Mouse (Mus musculus) ES-E14 (cell line): ENCODE data around the gene Pou5f1. TPM values are rescaled to one million over a fixed set of nuclear protein-coding genes. Genes with fewer than 3 reads are reported as not detected.
A peak's percentile ranks its signal among the peaks of the same experiment; 100 is the strongest.

Experiments used
- DNase-seq: peaks from one replicate; pipeline ENCODE4 v3.0.0-alpha.2; 2013; ENCODE audit warnings: low read depth, low spot score
- H3K27ac ChIP-seq: 2 replicates; pipeline ENCODE4 v1.5.1; 2012; ENCODE audit warnings: low read depth, mild to moderate bottlenecking, low read length, moderate library complexity, mixed read lengths; ENCODE audit not compliant: poor library complexity, insufficient read depth, severe bottlenecking
- H3K36me3 ChIP-seq: 2 replicates; pipeline ENCODE4 v1.6.1; 2012; ENCODE audit warnings: mild to moderate bottlenecking, low read length, moderate library complexity, mixed read lengths; ENCODE audit not compliant: control insufficient read depth, poor library complexity, insufficient read depth, severe bottlenecking
- H3K4me1 ChIP-seq, 2 experiments: fragments of 150-350 bp in 1 of 2; sonication (generic) in 1 of 2; 2 replicates each; pipeline ENCODE4 v1.6.1; 2012; ENCODE audit warnings: low read length in 2 of 2, mild to moderate bottlenecking in 1 of 2, mixed read lengths in 1 of 2; ENCODE audit not compliant: control insufficient read depth in 2 of 2, insufficient read depth in 2 of 2, poor library complexity in 1 of 2
- H3K4me3 ChIP-seq, 2 experiments: fragments of 150-350 bp in 1 of 2; sonication (generic) in 1 of 2; 2 replicates each; pipeline ENCODE4 v1.5.1; 2012; ENCODE audit warnings: low read length in 2 of 2, low read depth in 1 of 2, mild to moderate bottlenecking in 1 of 2, mixed read lengths in 1 of 2; ENCODE audit not compliant: insufficient read depth in 1 of 2, poor library complexity in 1 of 2, severe bottlenecking in 1 of 2
- H3K9ac ChIP-seq: 2 replicates; pipeline ENCODE4 v1.6.1; 2012; ENCODE audit warnings: low read depth, mild to moderate bottlenecking, low read length, mixed read lengths; ENCODE audit not compliant: poor library complexity, insufficient read depth, severe bottlenecking
- H3K9me3 ChIP-seq: fragments of 150-350 bp; sonication (generic); 2 replicates; pipeline ENCODE4 v1.6.1; 2012; ENCODE audit warnings: low read depth, mild to moderate bottlenecking, low read length; ENCODE audit not compliant: control insufficient read depth, insufficient read depth
- CHD2 ChIP-seq: IDR thresholded peaks from 2 replicates; pipeline ENCODE4 v1.6.1; 2014; ENCODE audit warnings: mild to moderate bottlenecking, low read depth, low read length, inconsistent platforms
- HCFC1 ChIP-seq: IDR thresholded peaks from 2 replicates; pipeline ENCODE4 v1.6.1; 2012; ENCODE audit warnings: low read length, inconsistent platforms, borderline replicate concordance; ENCODE audit not compliant: insufficient read depth
- MAFK ChIP-seq: IDR thresholded peaks from 2 replicates; pipeline ENCODE4 v1.6.1; 2014; ENCODE audit warnings: mild to moderate bottlenecking, low read depth, low read length, inconsistent platforms; ENCODE audit not compliant: insufficient read depth
- ZC3H11A ChIP-seq: IDR thresholded peaks from 2 replicates; pipeline ENCODE4 v1.6.1; 2012; ENCODE audit warnings: low read depth, mild to moderate bottlenecking, inconsistent platforms, low read length, borderline replicate concordance
- ZNF384 ChIP-seq: IDR thresholded peaks from 2 replicates; pipeline ENCODE4 v1.6.1; 2012; ENCODE audit warnings: low read depth, low read length, inconsistent platforms
- in situ Hi-C, 2 experiments: fragments of 600-800 bp; cut with MboI; formaldehyde crosslinking; loops; one replicate each; pipeline ENCODE4 v1.15.1; 2025; ENCODE audit warnings: low sequenced_read_pairs in 2 of 2, inconsistent platforms in 1 of 2; ENCODE audit not compliant: unreplicated experiment in 2 of 2
- total RNA-seq: library from RNA; depleted of rRNA; stranded (reverse); fragments of 300-350 nt; gene quantifications from 2 replicates; pipeline ENCODE4 v1.2.3, GENCODE M21; 2012

Pou5f1 gene
- total RNA-seq, 1 experiment, result 868 TPM

GRCm38 (mm10) chr17:35515911-35516640 is 10.3 kb downstream of the Pou5f1 start:
- Histone ChIP-seq H3K4me1 (peaks cover 5 to 12% of the 10 kb centered on the region in 2 experiments; a peak in 2 of 4 replicates), H3K27ac (peak overlapping the region; percentile 15; the same call in 1 of the 2 replicates), H3K9me3 (no peaks in the 10 kb centered on the region), H3K36me3 (peaks cover 24% of the 10 kb centered on the region), H3K4me3 (peak overlapping the region; percentile 62 to 65), H3K9ac (peak overlapping the region; percentile 68)
- TF ChIP-seq ZNF384 (no peak), HCFC1 (no peak), ZC3H11A (no peak), CHD2 (no peak), MAFK (no peak)
- in situ Hi-C loops, result no loop called here
- DNase-seq, result no peak

GRCm38 (mm10) chr17:35516652-35517500 is 11.1 kb downstream of the Pou5f1 start, which contains the start of the genes Tcf19 and Cchcr1:
TSS of gene Tcf19 (minus strand) at chr17:35516824.
TSS of gene Cchcr1 (plus strand) at chr17:35517100.
- Histone ChIP-seq H3K36me3 (peaks cover 18% of the 10 kb centered on the region), H3K4me3 (peak within 1 kb of the TSS; percentile 65 to 66), H3K9me3 (no peaks in the 10 kb centered on the region), H3K27ac (peak within 1 kb of the TSS; percentile 57), H3K4me1 (peaks cover 5 to 12% of the 10 kb centered on the region in 2 experiments; a peak in 2 of 4 replicates), H3K9ac (peak within 1 kb of the TSS; percentile 68)
- TF ChIP-seq CHD2 (peak; percentile 87), ZC3H11A (no peak), ZNF384 (no peak), MAFK (no peak), HCFC1 (no peak)
- in situ Hi-C loops, result no loop called here
- DNase-seq, result peak; percentile 94

- Histone ChIP-seq H3K4me1 (peaks cover 5 to 10% of the 10 kb centered on the region in 2 experiments; a peak in 2 of 4 replicates), H3K4me3 (peak overlapping the region; percentile 51 to 66), H3K9ac (peak overlapping the region; percentile 68), H3K27ac (peak overlapping the region; percentile 57), H3K9me3 (no peaks in the 10 kb centered on the region), H3K36me3 (peaks cover 13% of the 10 kb centered on the region)
- in situ Hi-C loops, result no loop called here
- TF ChIP-seq CHD2 (no peak), ZC3H11A (no peak), MAFK (no peak), ZNF384 (no peak), HCFC1 (no peak)
- DNase-seq, result no peak
These were observed 11.7 kb downstream of the Pou5f1 start for GRCm38 (mm10) chr17:35517526-35517925.

DNA sequence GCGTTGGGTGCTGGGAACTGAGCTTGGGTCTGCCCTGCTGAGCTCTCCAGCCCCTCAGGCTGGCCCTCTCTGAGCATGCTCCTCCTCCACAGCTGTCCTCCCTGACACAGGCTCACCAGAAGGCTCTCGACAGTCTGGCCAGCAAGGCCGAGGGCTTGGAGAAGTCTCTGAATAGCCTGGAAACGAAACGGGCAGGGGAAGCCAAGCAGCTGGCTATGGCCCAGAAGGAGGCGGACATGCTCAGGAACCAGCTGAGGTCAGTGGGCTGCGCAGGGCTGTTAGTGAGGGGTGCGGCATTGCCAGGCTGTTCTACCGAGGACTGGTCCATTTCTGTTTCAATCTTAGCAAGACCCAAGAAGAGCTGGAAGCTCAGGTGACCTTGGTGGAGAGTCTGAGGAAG is 18.5 kb downstream of the Pou5f1 start:
- Histone ChIP-seq H3K27ac (no peak overlapping the region), H3K9ac (no peak overlapping the region), H3K4me3 (no peak overlapping the region), H3K4me1 (peaks cover 0 to 8% of the 10 kb centered on the region in 2 experiments; a peak in 1 of 4 replicates), H3K9me3 (no peaks in the 10 kb centered on the region), H3K36me3 (peaks cover 19% of the 10 kb centered on the region)
- in situ Hi-C loops, result no loop called here
- no peak for TF ChIP-seq HCFC1
- TF ChIP-seq CHD2, result no peak
- no peak for TF ChIP-seq MAFK
- DNase-seq, result no peak
